Mouse (Mus musculus) hindbrain, embryonic 10.5 days (tissue): ENCODE measurements around the gene Akr1c18. TPM values are rescaled to one million over a fixed set of nuclear protein-coding genes. Genes with fewer than 3 reads are reported as not detected.
"Not testable (repeated sequence)": the region's sequence is repeated elsewhere in the genome, so short reads cannot be mapped to it uniquely, and the experiment has no call there.

Experiments used
- DNase-seq: peaks from one replicate; pipeline ENCODE4 v3.0.0-alpha.2; 2017; ENCODE audit warnings: low spot score
- H3K27ac ChIP-seq: fragments of 300-500 bp; sonication (generic); 2 replicates; pipeline ENCODE4 v1.5.1; 2016; ENCODE audit warnings: mild to moderate bottlenecking, moderate library complexity
- H3K27me3 ChIP-seq: fragments of 300-500 bp; sonication (generic); 2 replicates; pipeline ENCODE4 v1.6.1; 2016; ENCODE audit warnings: mild to moderate bottlenecking; ENCODE audit not compliant: poor library complexity, insufficient read depth, severe bottlenecking
- H3K36me3 ChIP-seq: fragments of 300-500 bp; sonication (generic); 2 replicates; pipeline ENCODE4 v1.6.1; 2016; ENCODE audit warnings: mild to moderate bottlenecking, moderate library complexity
- H3K4me1 ChIP-seq: fragments of 300-500 bp; sonication (generic); replicated peaks from 2 replicates; pipeline ENCODE4 v1.6.1; 2016; ENCODE audit warnings: mild to moderate bottlenecking
- H3K4me3 ChIP-seq: fragments of 300-500 bp; sonication (generic); 2 replicates; pipeline ENCODE4 v1.5.1; 2016; ENCODE audit warnings: mild to moderate bottlenecking, moderate library complexity
- H3K9me3 ChIP-seq: fragments of 300-500 bp; sonication (generic); 2 replicates; pipeline ENCODE4 v1.6.1; 2016; ENCODE audit warnings: mild to moderate bottlenecking, moderate library complexity
- WGBS: fragments of 180-500 bp; shearing (Covaris S2); methylation state at CpG from one replicate; pipeline ENCODE4 v1.1.7; 2016; 5-methylcytosine and 5-hydroxymethylcytosine counted together
- polyA plus RNA-seq: library from polyadenylated mRNA; unstranded; fragments of >200 nt; fragmentation: Nextera tagmentation; extraction: Ambion mirVana; gene quantifications from 2 replicates; pipeline ENCODE4 v1.2.1, GENCODE M21; 2016

Akr1c18 gene
- polyA plus RNA-seq = not detected in 2 replicates

DNA sequence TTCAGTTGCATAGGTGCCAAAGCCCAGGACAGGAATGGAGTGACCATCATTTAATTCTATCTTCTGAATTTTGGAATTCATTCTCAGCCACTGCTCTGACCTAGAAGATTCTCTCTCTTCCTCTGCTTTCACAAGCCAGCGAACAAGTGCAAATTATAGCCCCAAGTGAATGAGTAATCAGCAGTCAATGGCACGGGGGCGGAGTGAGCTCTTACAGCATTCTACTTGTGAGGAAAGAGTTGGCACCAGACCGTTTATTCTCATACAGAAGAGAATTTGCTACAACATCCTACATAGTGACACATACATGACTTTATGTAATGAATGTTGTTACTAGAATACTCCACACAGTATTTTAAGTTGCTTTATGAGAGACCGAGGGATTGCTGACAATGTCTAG, at the start of gene Akr1c18:
Gene Akr1c18, minus strand, starts transcription at position 137 of the 400 bp plus-strand sequence.
- no peaks in the 10 kb centered on the region for H3K9me3 ChIP-seq
- DNase-seq = no peak
- H3K4me3 ChIP-seq = no peak within 1 kb of the TSS
- no peaks in the 10 kb centered on the region for H3K36me3 ChIP-seq
- 88% methylated on average over 5 of the region's 5 CpGs for WGBS
- no peaks in the 10 kb centered on the region for H3K4me1 ChIP-seq
- no peaks in the 10 kb centered on the region for H3K27me3 ChIP-seq
- no peak within 1 kb of the TSS for H3K27ac ChIP-seq

GRCm38 (mm10) chr13:4192511-4192910, 42.1 kb upstream of the Akr1c18 start:
- no peaks in the 10 kb centered on the region for H3K27me3 ChIP-seq
- 84% methylated on average over 3 of the region's 3 CpGs for WGBS
- H3K36me3 ChIP-seq = no peaks in the 10 kb centered on the region
- no peaks in the 10 kb centered on the region for H3K9me3 ChIP-seq
- no peak for DNase-seq
- H3K4me1 ChIP-seq = no peaks in the 10 kb centered on the region
- H3K27ac ChIP-seq = no peak overlapping the region
- H3K4me3 ChIP-seq = no peak overlapping the region

DNA sequence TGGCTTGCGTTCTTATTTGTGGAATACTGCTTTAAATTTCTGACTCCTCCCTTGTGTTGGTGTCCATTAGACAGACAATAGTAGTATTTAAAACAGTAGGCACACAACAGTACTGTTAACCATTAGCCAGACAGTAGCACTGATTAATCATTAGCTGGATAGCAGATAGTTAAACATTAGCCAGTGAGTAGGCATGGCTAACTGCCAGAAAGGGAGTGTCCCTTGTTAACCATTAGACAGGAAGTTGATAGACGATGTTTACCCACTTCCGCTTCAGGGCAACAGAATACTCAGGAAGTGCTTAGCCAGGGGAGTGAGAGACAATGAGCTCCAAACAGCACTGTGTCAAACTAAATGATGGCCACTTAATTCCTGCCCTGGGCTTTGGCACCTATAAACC, 40.5 kb upstream of the Akr1c18 start, which contains the start of gene Akr1c13:
Gene Akr1c13, plus strand, starts transcription at position 247 of the 400 bp plus-strand sequence.
- Histone ChIP-seq H3K27me3 (no peaks in the 10 kb centered on the region), H3K9me3 (no peaks in the 10 kb centered on the region), H3K4me3 (no peak within 1 kb of the TSS), H3K36me3 (no peaks in the 10 kb centered on the region), H3K27ac (no peak within 1 kb of the TSS), H3K4me1 (no peaks in the 10 kb centered on the region)
- no peak for DNase-seq
- WGBS = 76% methylated on average over 3 of the region's 3 CpGs

- no peaks in the 10 kb centered on the region for H3K4me1 ChIP-seq
- no peaks in the 10 kb centered on the region for H3K36me3 ChIP-seq
- no peak overlapping the region for H3K4me3 ChIP-seq
- no peak for DNase-seq
- no peak overlapping the region for H3K27ac ChIP-seq
- 91% methylated on average over 2 of the region's 2 CpGs for WGBS
- H3K27me3 ChIP-seq = no peaks in the 10 kb centered on the region
- no peaks in the 10 kb centered on the region for H3K9me3 ChIP-seq
These were observed 37.7 kb upstream of the Akr1c18 start for GRCm38 (mm10) chr13:4188174-4188573.

DNA sequence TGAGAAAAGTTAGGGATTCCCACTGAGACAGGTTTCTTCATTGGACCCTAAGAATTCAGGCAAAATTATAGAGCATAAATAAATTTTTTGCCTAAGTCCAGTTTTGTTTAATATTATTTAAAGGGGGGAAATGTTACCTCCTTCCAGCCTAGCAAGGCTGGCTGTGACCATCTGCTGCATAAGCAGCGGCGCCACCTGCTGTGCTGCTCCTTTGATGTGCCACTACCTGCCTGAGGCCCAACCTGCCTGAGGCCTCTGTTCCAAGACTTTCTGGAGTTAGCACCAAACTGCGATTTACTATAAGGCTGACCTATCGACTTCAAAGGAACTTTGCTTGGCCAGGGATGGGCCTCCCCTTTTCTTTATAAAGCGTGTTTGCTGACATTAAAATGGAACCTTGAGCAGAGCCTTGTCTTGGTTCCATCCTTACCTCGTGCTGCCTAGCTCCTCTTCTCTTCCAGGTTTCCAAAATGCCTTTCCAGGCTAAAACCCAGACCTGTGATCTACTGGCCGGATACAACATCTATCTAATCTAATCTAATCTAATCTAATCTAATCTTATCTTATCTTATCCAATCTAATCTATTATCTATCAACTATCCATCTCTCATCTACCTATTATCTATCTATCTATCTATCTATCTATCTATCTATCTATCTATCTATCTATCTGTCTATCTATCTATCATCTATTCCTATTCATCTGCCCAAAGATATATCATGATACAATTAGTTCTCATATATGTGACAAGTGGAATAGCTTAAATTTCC, 36.4 kb upstream of the Akr1c18 start:
- 81% methylated on average over 7 of the region's 7 CpGs for WGBS
- not testable (repeated sequence) for DNase-seq, H3K4me1 ChIP-seq

DNA sequence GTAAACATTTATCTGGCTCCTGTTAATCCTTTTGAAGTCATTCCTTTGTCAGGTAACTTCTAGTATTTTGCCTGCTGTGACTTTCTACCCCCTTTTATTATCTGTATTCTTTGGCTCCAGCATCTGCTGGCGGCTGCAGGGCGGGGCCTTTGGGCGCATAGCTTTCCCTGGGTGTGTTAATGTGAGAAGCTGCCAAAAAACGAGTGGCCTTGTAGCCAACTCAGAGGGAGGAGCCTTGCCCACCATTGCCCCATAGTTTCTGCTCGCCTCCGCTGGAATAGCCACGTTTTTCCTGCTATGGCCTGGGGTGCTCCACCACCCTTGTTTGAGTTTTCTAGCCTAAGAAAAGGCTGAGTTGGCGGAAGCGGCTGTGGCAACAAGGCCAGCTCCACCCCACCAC, 32.7 kb upstream of the Akr1c18 start:
- DNase-seq = no peak
- WGBS = 62% methylated on average over 9 of the region's 9 CpGs
- Histone ChIP-seq H3K27ac (no peak overlapping the region), H3K4me3 (no peak overlapping the region), H3K9me3 (peaks cover 13% of the 10 kb centered on the region; the same call in 1 of the 2 replicates), H3K4me1 (no peaks in the 10 kb centered on the region), H3K36me3 (no peaks in the 10 kb centered on the region), H3K27me3 (no peaks in the 10 kb centered on the region)

More for the DNA sequence above, 36.4 kb upstream of the Akr1c18 start:
- not testable (repeated sequence) for H3K9me3 ChIP-seq, H3K27me3 ChIP-seq, H3K27ac ChIP-seq, H3K36me3 ChIP-seq, H3K4me3 ChIP-seq

DNA sequence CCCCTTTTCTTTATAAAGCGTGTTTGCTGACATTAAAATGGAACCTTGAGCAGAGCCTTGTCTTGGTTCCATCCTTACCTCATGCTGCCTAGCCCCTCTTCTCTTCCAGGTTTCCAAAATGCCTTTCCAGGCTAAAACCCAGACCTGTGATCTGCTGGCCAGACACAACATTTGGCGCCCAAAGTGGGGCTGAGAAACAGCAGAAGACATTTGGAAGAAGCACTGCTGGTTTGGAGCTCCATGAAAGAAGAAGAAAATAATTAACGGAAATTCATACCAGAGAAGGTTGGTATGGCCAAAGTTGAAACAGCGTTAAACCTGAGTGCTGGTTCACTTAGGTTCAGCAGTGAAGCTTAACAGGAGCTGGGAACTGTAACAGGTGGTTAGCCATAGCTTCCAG, 30.9 kb upstream of the Akr1c18 start:
- H3K4me1 ChIP-seq, H3K4me3 ChIP-seq, H3K36me3 ChIP-seq, DNase-seq, H3K27me3 ChIP-seq, H3K27ac ChIP-seq: not testable (repeated sequence)
- WGBS = 93% methylated on average over 4 of the region's 4 CpGs
- peaks cover 13% of the 10 kb centered on the region; the same call in 1 of the 2 replicates for H3K9me3 ChIP-seq

DNA sequence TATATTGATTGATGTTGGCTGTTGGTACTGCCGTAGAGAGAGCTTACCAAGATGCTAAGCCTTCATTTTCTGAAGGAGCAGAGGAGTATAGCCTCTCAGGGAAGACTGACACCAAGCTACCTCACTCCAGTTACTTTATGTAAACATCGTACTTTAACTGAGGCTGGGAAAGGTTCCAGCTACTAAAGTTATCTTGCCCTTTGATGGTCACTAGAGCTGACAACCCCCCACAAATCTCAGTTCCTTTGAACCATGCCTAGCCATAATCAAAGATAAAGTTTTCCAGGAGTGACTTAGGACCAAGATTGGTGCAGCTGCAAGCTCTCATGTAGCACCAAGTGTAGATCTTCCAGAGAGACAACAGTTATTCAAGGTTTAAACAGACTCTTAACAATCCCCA, 22.5 kb upstream of the Akr1c18 start:
- no peaks in the 10 kb centered on the region for H3K36me3 ChIP-seq
- no peak overlapping the region for H3K27ac ChIP-seq
- no peaks in the 10 kb centered on the region for H3K4me1 ChIP-seq
- WGBS = 85% methylated on average over 2 of the region's 2 CpGs
- no peak overlapping the region for H3K4me3 ChIP-seq
- no peaks in the 10 kb centered on the region for H3K27me3 ChIP-seq
- no peak for DNase-seq
- no peaks in the 10 kb centered on the region for H3K9me3 ChIP-seq

DNA sequence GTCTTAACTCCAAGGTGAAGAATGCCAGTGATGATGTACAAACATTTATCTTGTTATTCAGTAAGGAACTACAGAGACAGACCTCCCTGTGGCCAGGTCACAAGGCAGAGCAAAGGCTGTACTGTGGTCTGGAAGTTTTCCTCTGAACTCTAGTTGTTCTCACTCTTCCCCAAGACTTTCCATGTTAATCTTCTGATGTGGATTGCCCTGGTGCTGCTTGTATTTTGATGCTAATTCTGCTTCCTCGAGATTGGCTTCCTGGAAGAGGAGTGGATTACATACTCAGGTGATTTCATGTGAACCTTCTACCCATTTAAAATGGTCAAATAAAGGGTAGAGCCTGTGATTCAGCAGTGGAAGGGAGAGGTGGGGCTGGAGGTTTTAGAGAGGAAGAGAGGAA, 17.6 kb upstream of the Akr1c18 start:
- no peak overlapping the region for H3K27ac ChIP-seq
- no peak for DNase-seq
- H3K27me3 ChIP-seq = no peaks in the 10 kb centered on the region
- no peaks in the 10 kb centered on the region for H3K9me3 ChIP-seq
- no peaks in the 10 kb centered on the region for H3K36me3 ChIP-seq
- WGBS = 48% methylated on average over 1 of the region's 1 CpGs
- no peak overlapping the region for H3K4me3 ChIP-seq
- H3K4me1 ChIP-seq = no peaks in the 10 kb centered on the region

GRCm38 (mm10) chr13:4155286-4155685, 4.8 kb upstream of the Akr1c18 start:
- Histone ChIP-seq H3K36me3 (no peaks in the 10 kb centered on the region), H3K27me3 (no peaks in the 10 kb centered on the region), H3K4me3 (no peak overlapping the region), H3K9me3 (no peaks in the 10 kb centered on the region), H3K4me1 (no peaks in the 10 kb centered on the region), H3K27ac (no peak overlapping the region)
- WGBS = 50% methylated on average over 2 of the region's 2 CpGs
- no peak for DNase-seq

DNA sequence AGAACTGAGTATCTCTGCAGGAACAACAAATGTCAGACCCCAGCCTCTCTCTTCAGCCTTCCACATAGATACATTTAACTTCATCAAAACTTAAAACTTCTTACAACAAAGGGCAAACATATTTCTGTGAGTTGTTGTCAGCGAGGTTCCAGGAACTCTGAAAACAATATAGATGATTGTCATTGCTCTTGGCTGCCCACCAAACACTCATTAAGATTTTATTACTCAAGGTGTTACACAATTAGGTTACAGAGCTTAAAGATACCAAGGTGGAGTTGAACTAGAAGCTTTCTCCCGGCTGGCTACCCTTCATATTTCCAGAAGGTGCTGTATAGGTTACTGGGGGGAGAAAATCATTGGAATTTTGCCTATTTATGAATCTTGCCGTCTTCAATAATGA, 3.1 kb upstream of the Akr1c18 start:
- no peak for DNase-seq
- H3K27ac ChIP-seq = no peak overlapping the region
- 91% methylated on average over 3 of the region's 3 CpGs for WGBS

GRCm38 (mm10) chr13:4152908-4153307, 2.5 kb upstream of the Akr1c18 start:
- no peaks in the 10 kb centered on the region for H3K9me3 ChIP-seq
- H3K4me3 ChIP-seq = no peak overlapping the region
- H3K27me3 ChIP-seq = no peaks in the 10 kb centered on the region
- DNase-seq = no peak
- no peaks in the 10 kb centered on the region for H3K4me1 ChIP-seq
- H3K36me3 ChIP-seq = no peaks in the 10 kb centered on the region
- WGBS = 75% methylated on average over 2 of the region's 2 CpGs
- H3K27ac ChIP-seq = no peak overlapping the region

More for the DNA sequence above, 3.1 kb upstream of the Akr1c18 start:
- H3K9me3 ChIP-seq = no peaks in the 10 kb centered on the region
- no peak overlapping the region for H3K4me3 ChIP-seq
- no peaks in the 10 kb centered on the region for H3K4me1 ChIP-seq
- no peaks in the 10 kb centered on the region for H3K27me3 ChIP-seq
- no peaks in the 10 kb centered on the region for H3K36me3 ChIP-seq

DNA sequence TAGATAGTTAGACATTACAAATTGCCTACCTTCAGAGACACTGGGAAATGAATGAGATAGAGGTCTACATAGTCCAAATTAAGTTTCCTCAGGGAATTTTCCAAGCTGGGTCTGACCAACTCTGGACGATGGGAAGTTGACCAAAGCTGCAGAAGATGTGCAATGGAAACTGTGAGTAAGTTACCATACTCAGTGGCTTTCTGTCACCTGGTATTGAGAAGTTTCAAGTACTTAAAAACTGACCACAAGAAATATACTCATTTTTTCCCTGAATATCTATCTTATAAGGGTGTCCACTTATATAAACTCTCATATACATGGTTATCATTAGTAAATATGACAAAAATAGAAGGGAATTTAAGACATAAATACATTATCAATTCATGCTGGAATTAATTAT, 6.2 kb downstream of the Akr1c18 start:
- H3K9me3 ChIP-seq = no peaks in the 10 kb centered on the region
- DNase-seq = no peak
- no peaks in the 10 kb centered on the region for H3K27me3 ChIP-seq
- H3K36me3 ChIP-seq = no peaks in the 10 kb centered on the region
- no peak overlapping the region for H3K4me3 ChIP-seq
- no peak overlapping the region for H3K27ac ChIP-seq
- H3K4me1 ChIP-seq = no peaks in the 10 kb centered on the region
- 82% methylated on average over 1 of the region's 1 CpGs for WGBS
